Mouse (Mus musculus): ENCODE measurements at regions not wholly inside any gene's neighbourhood (a gene's known extent, or its start where the extent isn't known, plus 50 kb on each side); places are given as distances from the start of the nearest gene placed in this dataset.

GRCm38 (mm10) chr2:117804686-117805085 is 307.0 kb upstream of the Thbs1 start:
- intact Hi-C loops (cut with DNase I), result no loop called here

GRCm38 (mm10) chr2:117807121-117807520 is 304.6 kb upstream of the Thbs1 start:
- intact Hi-C loops (cut with DNase I), result no loop called here

GRCm38 (mm10) chr2:117811506-117811905 is 300.2 kb upstream of the Thbs1 start:
- intact Hi-C loops (cut with DNase I), result no loop called here

GRCm38 (mm10) chr2:117811931-117812330 is 299.7 kb upstream of the Thbs1 start:
- intact Hi-C loops (cut with DNase I), result no loop called here

- intact Hi-C loops (cut with DNase I), result no loop called here
These were observed 291.9 kb upstream of the Thbs1 start for GRCm38 (mm10) chr2:117819701-117820225.

GRCm38 (mm10) chr2:117820708-117821107 is 291.0 kb upstream of the Thbs1 start:
- intact Hi-C loops (cut with DNase I), result no loop called here

GRCm38 (mm10) chr2:117825088-117825487 is 286.6 kb upstream of the Thbs1 start:
- intact Hi-C loops (cut with DNase I), result no loop called here

GRCm38 (mm10) chr2:117827278-117827677 is 284.4 kb upstream of the Thbs1 start:
- intact Hi-C loops (cut with DNase I), result no loop called here

GRCm38 (mm10) chr2:117838387-117838786 is 273.3 kb upstream of the Thbs1 start:
- intact Hi-C loops (cut with DNase I), result no loop called here

GRCm38 (mm10) chr2:117840406-117840805 is 271.3 kb upstream of the Thbs1 start:
- intact Hi-C loops (cut with DNase I), result no loop called here

- intact Hi-C loops (cut with DNase I), result no loop called here
These were observed 269.2 kb upstream of the Thbs1 start for GRCm38 (mm10) chr2:117842309-117842986.

GRCm38 (mm10) chr2:117852442-117852841 is 259.2 kb upstream of the Thbs1 start:
- intact Hi-C loops (cut with DNase I), result no loop called here

- intact Hi-C loops (cut with DNase I), result no loop called here
These were observed 249.4 kb upstream of the Thbs1 start for GRCm38 (mm10) chr2:117862301-117862700.

- intact Hi-C loops (cut with DNase I), result no loop called here
These were observed 246.6 kb upstream of the Thbs1 start for GRCm38 (mm10) chr2:117865119-117865518.

GRCm38 (mm10) chr2:117866946-117867345 is 244.7 kb upstream of the Thbs1 start:
- intact Hi-C loops (cut with DNase I), result no loop called here

GRCm38 (mm10) chr2:117867409-117867808 is 244.3 kb upstream of the Thbs1 start:
- intact Hi-C loops (cut with DNase I), result no loop called here

- intact Hi-C loops (cut with DNase I), result no loop called here
These were observed 242.8 kb upstream of the Thbs1 start for GRCm38 (mm10) chr2:117868857-117869256.

GRCm38 (mm10) chr2:117871507-117872282 is 240.0 kb upstream of the Thbs1 start:
- intact Hi-C loops (cut with DNase I), result no loop called here

- intact Hi-C loops (cut with DNase I), result no loop called here
These were observed 233.9 kb upstream of the Thbs1 start for GRCm38 (mm10) chr2:117877816-117878215.

- intact Hi-C loops (cut with DNase I), result no loop called here
These were observed 229.5 kb upstream of the Thbs1 start for GRCm38 (mm10) chr2:117882136-117882535.

GRCm38 (mm10) chr2:117882890-117883289 is 228.8 kb upstream of the Thbs1 start:
- intact Hi-C loops (cut with DNase I), result no loop called here

- intact Hi-C loops (cut with DNase I), result no loop called here
These were observed 225.2 kb upstream of the Thbs1 start for GRCm38 (mm10) chr2:117886516-117886915.

- intact Hi-C loops (cut with DNase I), result no loop called here
These were observed 210.4 kb upstream of the Thbs1 start for GRCm38 (mm10) chr2:117901311-117901710.

Data from adrenal gland (tissue).